Mouse (Mus musculus): Measurements from ENCODE around the gene Vwa3a. TPM values are rescaled to one million over a fixed set of nuclear protein-coding genes. Genes with fewer than 3 reads are reported as not detected.

Gene Vwa3a
- polyA plus RNA-seq, 1 experiment = 0.05 TPM

- H3K4me2 ChIP-seq (ENCODE audit: low read depth) = no peak overlapping the region
- H3K36me3 ChIP-seq (ENCODE audit: control insufficient read depth, insufficient read depth) = peaks cover 4% of the 10 kb centered on the region
- no peak for TF ChIP-seq TCF3 (IDR thresholded peaks at IDR 0.05; ENCODE audit: insufficient read length, low read depth)
- no peak for TF ChIP-seq USF1 (IDR thresholded peaks at IDR 0.05; ENCODE audit: low read depth)
- no peak for TF ChIP-seq POLR2A (IDR thresholded peaks at IDR 0.05; ENCODE audit: insufficient read length, low read depth)
- TF ChIP-seq POLR2AphosphoS2 (IDR thresholded peaks at IDR 0.05; ENCODE audit: insufficient read length, low read depth) = no peak
- TF ChIP-seq MAX (IDR thresholded peaks at IDR 0.05; ENCODE audit: low read depth) = no peak
- no peak for TF ChIP-seq CEBPB (IDR thresholded peaks at IDR 0.05; ENCODE audit: insufficient read depth, poor library complexity, severe bottlenecking)
- no peak for TF ChIP-seq MYOD1 (IDR thresholded peaks at IDR 0.05; ENCODE audit: control insufficient read depth in 1 of 3, insufficient read length in 2 of 3, low read depth in 2 of 3)
- no peaks in the 10 kb centered on the region for H3K79me2 ChIP-seq (ENCODE audit: control insufficient read depth, insufficient read depth)
- no peak overlapping the region for H3K4me3 ChIP-seq
- H3ac ChIP-seq (ENCODE audit: control insufficient read depth, insufficient read length) = no peak overlapping the region
- peaks cover 7% of the 10 kb centered on the region for H3K27me3 ChIP-seq (ENCODE audit: control insufficient read depth, insufficient read depth, insufficient read length)
Measured at GRCm38 (mm10) chr7:120739558-120740101, 512 bp downstream of the Vwa3a start.

DNA sequence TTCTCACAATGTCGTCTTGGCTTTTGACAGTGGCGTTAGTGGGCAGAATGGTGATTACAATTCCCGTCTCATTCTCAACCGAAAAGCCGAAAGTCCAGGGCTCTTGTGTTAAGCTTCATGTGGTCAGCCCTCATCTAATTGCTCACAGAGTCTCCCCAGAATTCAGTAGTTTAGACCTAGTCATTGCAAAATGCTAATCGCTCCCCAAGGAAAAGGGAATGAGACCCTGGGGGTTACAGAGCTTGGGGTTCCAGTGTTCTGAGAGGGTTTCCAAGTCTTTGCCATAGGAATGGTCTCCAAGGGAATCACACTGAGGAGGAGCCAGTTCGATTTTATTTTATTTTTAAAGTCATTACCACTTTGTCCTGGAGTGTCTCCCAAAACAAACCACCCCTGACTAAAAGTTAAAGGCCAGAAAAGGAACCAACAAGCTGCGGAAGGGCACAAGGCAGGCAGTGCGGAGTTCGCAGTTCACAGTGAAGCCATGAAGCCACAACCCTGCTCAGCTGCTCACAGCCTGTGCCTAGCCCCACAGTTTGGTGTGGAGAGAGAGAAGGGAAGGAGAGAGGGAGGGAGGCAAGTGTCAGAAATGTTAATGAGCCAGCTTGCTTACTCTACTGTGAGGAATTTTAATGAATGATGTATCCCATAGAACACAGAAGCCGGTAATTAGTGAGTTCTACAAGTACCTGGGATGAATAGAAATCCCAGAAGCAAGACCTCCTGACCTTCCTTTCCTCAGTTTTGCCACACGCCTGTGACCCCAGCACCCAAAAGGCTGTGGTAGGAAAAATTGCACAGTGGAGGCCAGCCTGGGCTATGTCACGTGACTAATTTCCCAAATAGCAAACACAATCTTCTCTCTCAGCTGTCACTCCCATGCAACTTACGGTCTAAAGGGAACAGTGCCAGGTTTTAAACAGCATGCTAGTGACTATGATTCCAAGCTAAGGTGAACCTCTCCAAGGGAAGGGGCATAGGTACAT lies 4.5 kb downstream of the Vwa3a start:
- H3K4me3 ChIP-seq = no peak overlapping the region
- no peaks in the 10 kb centered on the region for H3K36me3 ChIP-seq (ENCODE audit: control insufficient read depth, insufficient read depth)
- H3K27me3 ChIP-seq (ENCODE audit: control insufficient read depth, insufficient read depth, insufficient read length) = peaks cover 14% of the 10 kb centered on the region
- H3ac ChIP-seq (ENCODE audit: control insufficient read depth, insufficient read length) = no peak overlapping the region
- TF ChIP-seq MYOD1 (IDR thresholded peaks at IDR 0.05; ENCODE audit: control insufficient read depth in 1 of 3, insufficient read length in 2 of 3, low read depth in 2 of 3) = no peak
- no peaks in the 10 kb centered on the region for H3K79me2 ChIP-seq (ENCODE audit: control insufficient read depth, insufficient read depth)
- H3K4me2 ChIP-seq (ENCODE audit: low read depth) = no peak overlapping the region

GRCm38 (mm10) chr7:120744606-120745005 lies 5.5 kb downstream of the Vwa3a start:
- Histone ChIP-seq H3K4me3 (no peak overlapping the region), H3K4me2 (ENCODE audit: low read depth) (no peak overlapping the region), H3ac (ENCODE audit: control insufficient read depth, insufficient read length) (no peak overlapping the region), H3K36me3 (ENCODE audit: control insufficient read depth, insufficient read depth) (no peaks in the 10 kb centered on the region), H3K79me2 (ENCODE audit: control insufficient read depth, insufficient read depth) (no peaks in the 10 kb centered on the region), H3K27me3 (ENCODE audit: control insufficient read depth, insufficient read depth, insufficient read length) (peaks cover 14% of the 10 kb centered on the region)
- TF ChIP-seq USF1 (IDR thresholded peaks at IDR 0.05; ENCODE audit: low read depth) (no peak), SRF (IDR thresholded peaks at IDR 0.05; ENCODE audit: control insufficient read depth, insufficient read length, low read depth) (no peak), CEBPB (IDR thresholded peaks at IDR 0.05; ENCODE audit: insufficient read depth, poor library complexity, severe bottlenecking) (no peak), MYOD1 (IDR thresholded peaks at IDR 0.05; ENCODE audit: control insufficient read depth in 1 of 3, insufficient read length in 2 of 3, low read depth in 2 of 3) (no peak), MYOG (IDR thresholded peaks at IDR 0.05; ENCODE audit: control insufficient read depth in 1 of 3, insufficient read depth in 1 of 3, insufficient read length in 2 of 3, low read depth in 2 of 3) (no peak), TCF3 (IDR thresholded peaks at IDR 0.05; ENCODE audit: insufficient read length, low read depth) (no peak), REST (IDR thresholded peaks at IDR 0.05; ENCODE audit: insufficient read depth, insufficient read length) (no peak), POLR2A (IDR thresholded peaks at IDR 0.05; ENCODE audit: insufficient read length, low read depth) (no peak), POLR2AphosphoS2 (IDR thresholded peaks at IDR 0.05; ENCODE audit: insufficient read length, low read depth) (no peak), E2F4 (IDR thresholded peaks at IDR 0.05; ENCODE audit: insufficient read depth) (no peak), TCF12 (IDR thresholded peaks at IDR 0.05; ENCODE audit: insufficient read depth, poor library complexity, severe bottlenecking) (no peak), MAX (IDR thresholded peaks at IDR 0.05; ENCODE audit: low read depth) (no peak)

GRCm38 (mm10) chr7:120746029-120746428 lies 6.9 kb downstream of the Vwa3a start:
- Histone ChIP-seq H3K27me3 (ENCODE audit: control insufficient read depth, insufficient read depth, insufficient read length) (peaks cover 14% of the 10 kb centered on the region), H3K79me2 (ENCODE audit: control insufficient read depth, insufficient read depth) (no peaks in the 10 kb centered on the region), H3K36me3 (ENCODE audit: control insufficient read depth, insufficient read depth) (no peaks in the 10 kb centered on the region), H3K4me3 (no peak overlapping the region), H3ac (ENCODE audit: control insufficient read depth, insufficient read length) (no peak overlapping the region), H3K4me2 (ENCODE audit: low read depth) (no peak overlapping the region)
- TF ChIP-seq POLR2AphosphoS2 (IDR thresholded peaks at IDR 0.05; ENCODE audit: insufficient read length, low read depth) = no peak
- no peak for TF ChIP-seq SRF (IDR thresholded peaks at IDR 0.05; ENCODE audit: control insufficient read depth, insufficient read length, low read depth)
- no peak for TF ChIP-seq POLR2A (IDR thresholded peaks at IDR 0.05; ENCODE audit: insufficient read length, low read depth)

GRCm38 (mm10) chr7:120746821-120747220 lies 7.7 kb downstream of the Vwa3a start:
- Histone ChIP-seq H3K4me2 (ENCODE audit: low read depth) (no peak overlapping the region), H3K36me3 (ENCODE audit: control insufficient read depth, insufficient read depth) (no peaks in the 10 kb centered on the region), H3K27me3 (ENCODE audit: control insufficient read depth, insufficient read depth, insufficient read length) (peaks cover 14% of the 10 kb centered on the region), H3K79me2 (ENCODE audit: control insufficient read depth, insufficient read depth) (no peaks in the 10 kb centered on the region), H3K4me3 (no peak overlapping the region), H3ac (ENCODE audit: control insufficient read depth, insufficient read length) (no peak overlapping the region)
- TF ChIP-seq POLR2AphosphoS2 (IDR thresholded peaks at IDR 0.05; ENCODE audit: insufficient read length, low read depth) = no peak

All from myocyte (in vitro differentiated cells).